Mouse (Mus musculus) limb, embryonic 14.5 days (tissue): ENCODE measurements around the gene Rac2. TPM values are rescaled to one million over a fixed set of nuclear protein-coding genes. Genes with fewer than 3 reads are reported as not detected.

Experiments
- ATAC-seq: fragments of 200-750 bp; cut with Nextera tagmentation; 2 replicates; pipeline ENCODE4 v1.8.0; 2017; ENCODE audit warnings: low read depth, moderate number of reproducible peaks, moderate TSS enrichment; ENCODE audit not compliant: low FRiP score
- DNase-seq: peaks from one replicate; pipeline ENCODE4 v3.0.0-alpha.2; 2015; ENCODE audit warnings: low spot score
- H3K27ac ChIP-seq: fragments of 300-500 bp; sonication (generic); replicated peaks from 2 replicates; pipeline ENCODE4 v1.5.1; 2014; ENCODE audit warnings: low read depth, mild to moderate bottlenecking, low read length, moderate library complexity, mixed read lengths
- H3K27me3 ChIP-seq: fragments of 300-500 bp; sonication (generic); 2 replicates; pipeline ENCODE4 v1.6.1; 2014; ENCODE audit warnings: low read length, mixed read lengths; ENCODE audit not compliant: control insufficient read depth, insufficient read depth
- H3K36me3 ChIP-seq: fragments of 300-500 bp; sonication (generic); 2 replicates; pipeline ENCODE4 v1.6.1; 2014; ENCODE audit warnings: mild to moderate bottlenecking, low read length, moderate library complexity, mixed read lengths; ENCODE audit not compliant: control insufficient read depth, insufficient read depth
- H3K4me1 ChIP-seq: fragments of 300-500 bp; sonication (generic); 2 replicates; pipeline ENCODE4 v1.6.1; 2014; ENCODE audit warnings: antibody characterized with exemption, low read length, mixed read lengths; ENCODE audit not compliant: control insufficient read depth, insufficient read depth
- H3K4me2 ChIP-seq: fragments of 300-500 bp; sonication (generic); replicated peaks from 2 replicates; pipeline ENCODE4 v1.6.1; 2014; ENCODE audit warnings: low read depth, mild to moderate bottlenecking, low read length, moderate library complexity; ENCODE audit not compliant: severe bottlenecking
- H3K4me3 ChIP-seq: fragments of 300-500 bp; sonication (generic); replicated peaks from 2 replicates; pipeline ENCODE4 v1.5.1; 2014; ENCODE audit warnings: low read length
- H3K9ac ChIP-seq: fragments of 300-500 bp; sonication (generic); 2 replicates; pipeline ENCODE4 v1.6.1; 2014; ENCODE audit warnings: mild to moderate bottlenecking, low read depth, low read length, moderate library complexity; ENCODE audit not compliant: severe bottlenecking
- H3K9me3 ChIP-seq: fragments of 300-500 bp; sonication (generic); 2 replicates; pipeline ENCODE4 v1.6.1; 2016; ENCODE audit warnings: low read length; ENCODE audit not compliant: control insufficient read depth
- POLR2A ChIP-seq: fragments of 200-500 bp; IDR thresholded peaks from 2 replicates; pipeline ENCODE4 v1.8.0; 2012; ENCODE audit warnings: inconsistent platforms, mild to moderate bottlenecking, moderate library complexity, borderline replicate concordance; ENCODE audit not compliant: insufficient read depth, insufficient read length; ENCODE audit errors: extremely low read depth
- WGBS: fragments of 180-500 bp; shearing (Covaris S2); extraction: QIAGEN DNeasy Blood & Tissue Kit; methylation state at CpG from one replicate; pipeline ENCODE4 v1.1.7; 2014; 5-methylcytosine and 5-hydroxymethylcytosine counted together
- polyA plus RNA-seq, 2 experiments: library from polyadenylated mRNA; depleted of rRNA in 1 of 2; stranded (reverse) in 1 of 2; unstranded in 1 of 2; fragments of >200 nt; fragmentation: Nextera tagmentation in 1 of 2; extraction: Ambion mirVana in 1 of 2; gene quantifications; 2 replicates each; pipeline versions ENCODE4 v1.2.1 to v1.2.3; 2012 to 2014

The Rac2 gene
- polyA plus RNA-seq, 2 experiments: 21.9 to 34.2 TPM

DNA sequence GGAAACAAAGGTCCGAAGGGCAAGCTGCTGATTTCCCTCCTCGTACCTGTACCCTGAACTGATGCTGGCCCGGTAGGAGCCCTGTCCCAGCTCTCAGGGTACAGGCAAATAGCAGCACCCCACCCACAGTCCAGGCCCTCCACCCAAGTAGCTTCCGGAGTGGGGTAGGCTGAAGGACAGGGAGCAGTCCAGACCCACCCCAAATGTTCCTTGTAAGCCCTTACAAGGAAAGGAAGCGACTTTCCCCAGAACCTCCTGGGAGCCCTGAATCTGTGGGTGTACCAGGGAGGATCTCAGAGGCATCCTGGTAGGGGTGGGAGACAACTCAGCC is 348 bp downstream of the Rac2 start:
- H3K27me3 ChIP-seq: no peaks in the 10 kb centered on the region
- no peak for TF ChIP-seq POLR2A

DNA sequence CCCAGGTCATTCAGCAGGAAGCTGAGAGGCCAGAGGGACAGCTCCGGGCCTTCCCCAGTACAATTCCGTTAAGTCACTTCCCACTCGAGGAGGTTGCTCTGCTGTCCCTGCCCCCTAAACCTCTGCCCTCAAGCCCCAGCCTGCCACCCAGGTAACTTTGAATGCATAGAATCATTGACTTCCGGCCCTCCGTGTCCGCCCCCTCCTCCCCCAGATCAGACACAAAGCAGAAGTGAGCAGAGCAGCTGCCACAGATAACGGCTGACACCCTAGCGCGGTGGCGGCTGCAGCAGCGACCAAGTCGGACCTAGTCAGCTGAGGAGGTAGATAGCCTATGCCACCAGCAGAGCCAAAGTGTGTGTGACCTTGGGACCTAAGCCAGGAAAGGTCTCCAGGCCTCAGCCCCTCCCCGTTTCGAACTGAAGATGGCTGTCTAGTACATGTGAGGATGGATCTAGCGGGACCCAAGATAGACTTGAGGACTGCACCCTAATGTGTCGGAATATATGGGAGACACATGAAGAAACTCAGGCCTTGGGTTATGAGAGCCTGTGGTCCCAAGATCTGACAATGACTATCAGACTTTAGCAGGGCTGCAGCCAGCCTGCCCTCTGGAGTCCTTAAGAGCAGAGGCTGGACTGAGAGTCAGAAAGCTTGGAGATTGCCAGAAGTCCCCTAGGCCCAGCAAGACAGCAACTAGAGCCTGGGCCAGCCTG is 871 bp downstream of the Rac2 start:
- DNase-seq (no peak), ATAC-seq (no peak)
- H3K4me3 ChIP-seq: no peak overlapping the region

More for the DNA sequence above, 348 bp downstream of the Rac2 start:
- Histone ChIP-seq H3K4me3 (no peak overlapping the region), H3K9me3 (no peaks in the 10 kb centered on the region), H3K4me2 (no peak overlapping the region), H3K4me1 (no peaks in the 10 kb centered on the region), H3K9ac (no peak overlapping the region), H3K36me3 (no peaks in the 10 kb centered on the region), H3K27ac (no peak overlapping the region)
- 83% methylated on average over 5 of the region's 5 CpGs for WGBS
- no peak for ATAC-seq
- DNase-seq: no peak

DNA sequence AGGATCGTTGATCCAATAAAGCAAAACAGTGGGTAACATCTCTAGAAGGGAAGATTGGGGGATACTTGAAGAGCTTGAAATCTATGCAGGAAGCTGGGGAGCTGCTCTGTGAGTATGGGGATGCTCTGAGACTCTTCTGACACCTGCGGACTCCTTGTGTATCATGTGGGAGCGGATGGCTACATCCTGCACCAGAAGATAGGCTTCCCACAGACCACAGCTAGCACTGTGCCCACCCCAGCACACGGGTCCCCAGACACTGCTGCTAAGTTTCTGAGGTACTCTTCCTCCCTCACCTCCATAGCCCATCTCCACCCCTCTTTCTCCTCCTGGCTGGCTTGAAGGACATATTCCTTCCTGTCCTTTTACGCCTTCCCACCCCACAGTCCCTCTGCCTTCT is 2.4 kb downstream of the Rac2 start:
- ATAC-seq (no peak), DNase-seq (no peak)
- no peak overlapping the region for H3K4me2 ChIP-seq
- no peaks in the 10 kb centered on the region for H3K9me3 ChIP-seq
- no peaks in the 10 kb centered on the region for H3K4me1 ChIP-seq
- no peaks in the 10 kb centered on the region for H3K36me3 ChIP-seq
- no peak overlapping the region for H3K27ac ChIP-seq
- H3K27me3 ChIP-seq: no peaks in the 10 kb centered on the region
- H3K4me3 ChIP-seq: no peak overlapping the region
- TF ChIP-seq POLR2A: no peak
- 92% methylated on average over 5 of the region's 5 CpGs for WGBS
- no peak overlapping the region for H3K9ac ChIP-seq

More for the DNA sequence above, 871 bp downstream of the Rac2 start:
- no peaks in the 10 kb centered on the region for H3K36me3 ChIP-seq
- H3K9ac ChIP-seq: no peak overlapping the region
- H3K27ac ChIP-seq: no peak overlapping the region
- WGBS: 58% methylated on average over 15 of the region's 16 CpGs
- H3K27me3 ChIP-seq: no peaks in the 10 kb centered on the region
- no peak for TF ChIP-seq POLR2A
- H3K4me2 ChIP-seq: no peak overlapping the region
- no peaks in the 10 kb centered on the region for H3K4me1 ChIP-seq
- H3K9me3 ChIP-seq: no peaks in the 10 kb centered on the region

DNA sequence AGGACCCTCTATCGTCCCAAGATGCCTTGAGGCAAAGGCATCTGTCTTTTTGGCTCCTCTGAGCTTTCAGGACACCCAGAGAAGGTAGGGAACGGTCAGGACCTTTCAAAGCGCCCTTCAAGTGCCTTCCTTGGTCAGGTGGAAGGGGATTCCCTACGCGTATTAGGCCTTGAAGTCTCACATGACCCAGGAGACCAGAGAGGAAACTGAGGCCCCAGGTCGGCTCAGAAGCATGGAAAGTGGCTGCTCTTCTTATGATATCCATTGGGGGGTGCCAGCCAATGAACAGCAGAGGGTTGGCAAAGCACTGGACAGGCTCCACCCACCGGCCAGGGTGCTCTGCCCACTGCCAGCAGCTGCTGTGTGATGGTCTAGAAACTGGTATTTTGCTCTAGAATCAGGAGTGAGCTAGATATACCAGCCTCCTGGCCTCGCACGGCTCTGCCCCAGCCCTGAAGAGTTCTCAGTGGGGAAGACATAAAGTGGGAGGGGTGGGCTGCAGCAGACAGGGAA is 4.9 kb downstream of the Rac2 start:
- Histone ChIP-seq H3K36me3 (no peaks in the 10 kb centered on the region), H3K27ac (no peak overlapping the region), H3K4me3 (no peak overlapping the region), H3K9ac (no peak overlapping the region), H3K4me2 (no peak overlapping the region), H3K27me3 (no peaks in the 10 kb centered on the region), H3K9me3 (no peaks in the 10 kb centered on the region), H3K4me1 (no peaks in the 10 kb centered on the region)
- 71% methylated on average over 9 of the region's 9 CpGs for WGBS
- ATAC-seq (no peak), DNase-seq (no peak)
- TF ChIP-seq POLR2A: no peak

DNA sequence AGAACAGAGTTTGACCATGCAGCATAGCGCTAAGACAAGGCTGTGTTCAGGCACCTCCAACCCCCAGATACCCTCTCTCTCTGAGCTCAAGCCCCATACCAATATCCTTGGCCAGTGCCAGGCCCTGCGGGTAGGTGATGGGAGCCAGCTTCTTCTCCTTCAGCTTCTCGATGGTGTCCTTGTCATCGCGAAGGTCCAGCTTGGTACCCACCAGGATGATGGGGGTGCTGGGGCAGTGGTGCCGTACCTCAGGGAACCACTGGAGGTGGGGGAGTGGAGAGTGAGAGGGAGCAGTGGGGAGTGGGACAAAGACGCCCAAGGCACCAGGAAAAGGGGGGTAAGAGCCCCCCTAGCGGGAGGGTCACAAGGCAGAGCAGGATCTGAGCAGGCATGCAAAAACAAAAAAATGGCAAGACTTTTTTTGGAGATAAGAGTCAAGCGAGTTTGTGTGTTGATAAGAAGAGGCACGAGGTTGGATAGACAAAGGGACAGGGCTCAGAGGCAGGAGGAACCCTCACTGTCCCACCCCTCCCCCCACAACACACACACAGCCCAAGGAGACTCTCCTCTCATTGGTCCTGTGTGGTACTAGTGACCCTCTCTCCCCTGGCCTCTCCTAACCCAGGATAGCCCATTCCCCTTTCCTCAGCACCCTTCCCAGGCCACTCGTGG is 7.7 kb downstream of the Rac2 start:
- H3K9ac ChIP-seq: no peak overlapping the region
- 71% methylated on average over 11 of the region's 11 CpGs for WGBS
- no peak for ATAC-seq
- no peak overlapping the region for H3K4me2 ChIP-seq
- no peak overlapping the region for H3K4me3 ChIP-seq
- H3K27ac ChIP-seq: no peak overlapping the region
- no peaks in the 10 kb centered on the region for H3K36me3 ChIP-seq
- no peak for DNase-seq
- H3K9me3 ChIP-seq: no peaks in the 10 kb centered on the region
- no peaks in the 10 kb centered on the region for H3K4me1 ChIP-seq
- no peak for TF ChIP-seq POLR2A
- H3K27me3 ChIP-seq: no peaks in the 10 kb centered on the region
